Mouse (Mus musculus) thymus, postnatal 4 days (tissue): Measurements from ENCODE around the gene Diras1.

Source experiments
- DNase-seq: peaks from one replicate; pipeline ENCODE4 v3.0.0; 2021

Gene Diras1

GRCm38 (mm10) chr10:81027331-81027730 is 1.9 kb upstream of the Diras1 start:
- DNase-seq, result no peak

GRCm38 (mm10) chr10:81026857-81027256 is 1.4 kb upstream of the Diras1 start:
- DNase-seq, result no peak

- no peak for DNase-seq
These were observed 328 bp downstream of the Diras1 start for GRCm38 (mm10) chr10:81025047-81025621.

- DNase-seq, result no peak
These were observed 1.0 kb downstream of the Diras1 start for GRCm38 (mm10) chr10:81024346-81024937.

GRCm38 (mm10) chr10:81022744-81023143 is 2.7 kb downstream of the Diras1 start:
- peak; percentile 33 for DNase-seq

GRCm38 (mm10) chr10:81021547-81022110 is 3.8 kb downstream of the Diras1 start:
- no peak for DNase-seq

GRCm38 (mm10) chr10:81020207-81020606 is 5.3 kb downstream of the Diras1 start:
- no peak for DNase-seq

- DNase-seq, result no peak
These were observed 5.8 kb downstream of the Diras1 start for GRCm38 (mm10) chr10:81019687-81020086.

- peak; percentile 58 for DNase-seq
These were observed 7.1 kb downstream of the Diras1 start for GRCm38 (mm10) chr10:81018326-81018725.

GRCm38 (mm10) chr10:81016645-81017044 is 8.8 kb downstream of the Diras1 start:
- DNase-seq, result peak; percentile 90

GRCm38 (mm10) chr10:81015666-81016065 is 9.8 kb downstream of the Diras1 start:
- DNase-seq, result no peak

- DNase-seq, result peak; percentile 96
These were observed 10.8 kb downstream of the Diras1 start, which contains the start of gene Gng7 for GRCm38 (mm10) chr10:81014393-81015384. Gng7 (minus strand) TSS chr10:81014945.

GRCm38 (mm10) chr10:81010851-81011250 is 14.6 kb downstream of the Diras1 start:
- no peak for DNase-seq

- DNase-seq, result peak; percentile 57
These were observed 18.2 kb downstream of the Diras1 start for GRCm38 (mm10) chr10:81007240-81007639.

GRCm38 (mm10) chr10:81006005-81006677 is 19.3 kb downstream of the Diras1 start:
- DNase-seq, result no peak

GRCm38 (mm10) chr10:81001161-81001560 is 24.3 kb downstream of the Diras1 start:
- DNase-seq, result no peak

- DNase-seq, result peak; percentile 55
These were observed 25.0 kb downstream of the Diras1 start for GRCm38 (mm10) chr10:81000197-81001062.

GRCm38 (mm10) chr10:80999362-81000196 is 25.9 kb downstream of the Diras1 start:
- DNase-seq, result peak; percentile 87

- peak; percentile 82 for DNase-seq
These were observed 26.7 kb downstream of the Diras1 start for GRCm38 (mm10) chr10:80998778-80999177.

GRCm38 (mm10) chr10:80998021-80998420 is 27.4 kb downstream of the Diras1 start:
- DNase-seq, result no peak

- no peak for DNase-seq
These were observed 28.1 kb downstream of the Diras1 start for GRCm38 (mm10) chr10:80997332-80997731.
